Comparison of ENCODE assay signal across 9 mouse cellular contexts in the genomic region with DNA sequence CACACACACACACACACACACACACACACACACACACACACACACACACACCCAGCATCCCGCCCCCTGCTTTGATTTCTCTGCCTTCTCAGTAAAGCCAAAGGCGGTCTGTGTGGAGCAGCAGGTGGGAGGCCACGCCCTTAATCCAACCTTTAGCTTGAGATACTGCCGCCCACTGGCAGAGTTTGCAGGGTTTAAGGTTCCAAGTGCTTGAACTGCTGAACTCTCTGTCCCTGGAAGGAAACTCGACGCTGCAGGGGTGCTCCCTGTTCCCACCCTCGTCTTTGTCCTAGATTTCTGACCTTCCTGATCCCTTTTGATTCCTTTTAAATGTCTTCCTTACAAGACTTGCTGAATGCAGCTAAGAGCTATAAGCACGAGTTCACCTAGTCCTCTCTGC. TPM values are rescaled to one million over a fixed set of nuclear protein-coding genes. Genes with fewer than 3 reads are reported as not detected.
DNase-seq lines count a peak whose midpoint lies in the region; ATAC-seq and TF ChIP-seq lines count a peak whose summit lies in the region.
"Had no signal": no experiment of that assay in that cellular context is flagged by ENCODE, and none has a peak within 500 bp of the region (broad histone marks: within the 10 kb centered on the region; RNA-seq: fewer than 3 reads in every experiment).

No protein-coding gene starts in this region.

- no peak overlapping the region for H3K4me2 ChIP-seq in kidney, embryonic 15.5 days
- H3K4me2 ChIP-seq in kidney, postnatal 0 days (ENCODE audit: low read length), result no peak overlapping the region
- H3K4me2 ChIP-seq in stomach, postnatal 0 days (replicated peaks; ENCODE audit: low read depth), result no peak overlapping the region
- no peak overlapping the region for H3K4me2 ChIP-seq in midbrain, embryonic 16.5 days (ENCODE audit: low read length)

- TF ChIP-seq POLR2A in brain, embryonic 14.5 days (IDR thresholded peaks at IDR 0.05; ENCODE audit: borderline replicate concordance, extremely low read depth, insufficient read depth, insufficient read length, poor library complexity, severe bottlenecking), result no peak

- DNase-seq in kidney, adult 11 months, result peak; percentile 59
- peak; percentile 29 for DNase-seq in brain, embryonic 14.5 days (ENCODE audit: low read depth)
- peak; percentile 52 for DNase-seq in kidney, postnatal 0 days (ENCODE audit: low spot score)
- DNase-seq in stomach, postnatal 0 days (ENCODE audit: low spot score), result peak; percentile 77
- no peak for DNase-seq in left cerebral cortex, adult 11 months (ENCODE audit: low spot score)
- no peak for DNase-seq in layer of hippocampus, adult 8-10 months (ENCODE audit: low spot score in 2 of 2)

- H3K4me1 ChIP-seq in kidney, embryonic 15.5 days, result 0 out of 2 replicates have a peak, but pooled peaks cover 4% of the 10 kb centered on the region
- no peaks in the 10 kb centered on the region for H3K4me1 ChIP-seq in kidney, postnatal 0 days (replicated peaks; ENCODE audit: insufficient read depth, low read length)
- no peaks in the 10 kb centered on the region for H3K4me1 ChIP-seq in stomach, postnatal 0 days (replicated peaks; ENCODE audit: control insufficient read depth, insufficient read depth)
- no peaks in the 10 kb centered on the region for H3K4me1 ChIP-seq in midbrain, embryonic 16.5 days (ENCODE audit: control insufficient read depth, insufficient read depth, low read length)

- H3K27ac ChIP-seq in kidney, embryonic 15.5 days, result no peak overlapping the region
- no peak overlapping the region for H3K27ac ChIP-seq in kidney, postnatal 0 days
- 0 out of 2 replicates have a peak overlapping the region, but pooled peaks have one; percentile 25 for H3K27ac ChIP-seq in stomach, postnatal 0 days (replicated peaks)
- H3K27ac ChIP-seq in midbrain, embryonic 16.5 days (ENCODE audit: low read length), result no peak overlapping the region
- H3K27ac ChIP-seq: macrophage had no signal

- 27% methylated on average over 8 of the region's 8 CpGs for WGBS in kidney, embryonic 15.5 days
- 14% methylated on average over 8 of the region's 8 CpGs for WGBS in kidney, postnatal 0 days
- WGBS in stomach, postnatal 0 days, result 27% methylated on average over 7 of the region's 8 CpGs
- 9% methylated on average over 7 of the region's 8 CpGs for WGBS in midbrain, embryonic 16.5 days

- H3K36me3 ChIP-seq in kidney, embryonic 15.5 days, result no peaks in the 10 kb centered on the region
- H3K36me3 ChIP-seq in kidney, postnatal 0 days (ENCODE audit: insufficient read depth, low read length), result no peaks in the 10 kb centered on the region
- no peaks in the 10 kb centered on the region for H3K36me3 ChIP-seq in stomach, postnatal 0 days (ENCODE audit: control insufficient read depth, insufficient read depth, low read length)
- H3K36me3 ChIP-seq in midbrain, embryonic 16.5 days (ENCODE audit: control insufficient read depth, insufficient read depth, low read length), result no peaks in the 10 kb centered on the region

- H3K27me3 ChIP-seq in kidney, embryonic 15.5 days, result no peaks in the 10 kb centered on the region
- H3K27me3 ChIP-seq in kidney, postnatal 0 days (ENCODE audit: insufficient read depth, low read length), result no peaks in the 10 kb centered on the region
- no peaks in the 10 kb centered on the region for H3K27me3 ChIP-seq in stomach, postnatal 0 days (ENCODE audit: control insufficient read depth, insufficient read depth, low read length)
- H3K27me3 ChIP-seq in midbrain, embryonic 16.5 days (ENCODE audit: control insufficient read depth, insufficient read depth, low read depth, low read length), result no peaks in the 10 kb centered on the region

- H3K4me3 ChIP-seq in kidney, embryonic 15.5 days (replicated peaks), result no peak overlapping the region
- no peak overlapping the region for H3K4me3 ChIP-seq in kidney, postnatal 0 days (replicated peaks; ENCODE audit: low read depth, low read length)
- no peak overlapping the region for H3K4me3 ChIP-seq in stomach, postnatal 0 days (ENCODE audit: low read depth, low read length)
- no peak overlapping the region for H3K4me3 ChIP-seq in midbrain, embryonic 16.5 days (ENCODE audit: low read depth, low read length)

- no peak for TF ChIP-seq EP300 in stomach, postnatal 0 days (optimal IDR thresholded peaks at IDR 0.05)

- no peak overlapping the region for H3K9ac ChIP-seq in kidney, embryonic 15.5 days
- H3K9ac ChIP-seq in kidney, postnatal 0 days (ENCODE audit: low read depth, low read length), result no peak overlapping the region
- no peak overlapping the region for H3K9ac ChIP-seq in stomach, postnatal 0 days (ENCODE audit: low read length)
- H3K9ac ChIP-seq in midbrain, embryonic 16.5 days (ENCODE audit: low read depth, low read length), result no peak overlapping the region

- no peak for TF ChIP-seq CTCF in brain, embryonic 14.5 days (IDR thresholded peaks at IDR 0.05; ENCODE audit: borderline replicate concordance, extremely low read depth, insufficient read depth, insufficient read length)
- TF ChIP-seq CTCF in kidney, postnatal 0 days (IDR thresholded peaks at IDR 0.05; ENCODE audit: low read depth), result peak; percentile 52
- peak; percentile 56 for TF ChIP-seq CTCF in stomach, postnatal 0 days (IDR thresholded peaks at IDR 0.05; ENCODE audit: low read depth)

- H3K9me3 ChIP-seq in kidney, embryonic 15.5 days (replicated peaks), result no peaks in the 10 kb centered on the region
- H3K9me3 ChIP-seq in kidney, postnatal 0 days (replicated peaks; ENCODE audit: low read length), result no peaks in the 10 kb centered on the region
- no peaks in the 10 kb centered on the region for H3K9me3 ChIP-seq in stomach, postnatal 0 days (ENCODE audit: control insufficient read depth, low read length)
- no peaks in the 10 kb centered on the region for H3K9me3 ChIP-seq in midbrain, embryonic 16.5 days (replicated peaks; ENCODE audit: control insufficient read depth, low read length, poor library complexity, severe bottlenecking)

- ATAC-seq in kidney, embryonic 15.5 days (replicated peaks; ENCODE audit: low FRiP score), result no peak
- no peak for ATAC-seq in kidney, postnatal 0 days (replicated peaks; ENCODE audit: low FRiP score, low read depth)
- ATAC-seq in stomach, postnatal 0 days (ENCODE audit: low FRiP score, low TSS enrichment), result peak; percentile 86
- no peak for ATAC-seq in midbrain, embryonic 16.5 days

RNA-seq across cellular contexts. Expression of gene Map2k3, which starts 44.9 kb away (rescaled TPM):
- polyA plus RNA-seq in kidney, embryonic 15.5 days (2015; fragmentation: Nextera tagmentation; extraction: Ambion mirVana), result 117 and 127 TPM in 2 replicates
- polyA plus RNA-seq in brain, embryonic 14.5 days (2012; rRNA removed), result 14.7 and 17.3 TPM in 2 replicates
- 83.5 and 90.1 TPM in 2 replicates for polyA plus RNA-seq in kidney, postnatal 0 days (2015; fragmentation: Nextera tagmentation; extraction: Ambion mirVana)
- polyA plus RNA-seq in stomach, postnatal 0 days (2015; fragmentation: Nextera tagmentation; extraction: Ambion mirVana), result 105 and 108 TPM in 2 replicates
- 10 to 100 TPM; 12.8 to 19.8 (median 16.8) TPM for total RNA-seq in layer of hippocampus, adult 8-10 months (2022)
- polyA plus RNA-seq in midbrain, embryonic 16.5 days (2015; fragmentation: Nextera tagmentation; extraction: Ambion mirVana), result 27.1 and 29.5 TPM in 2 replicates

RNA-seq across cellular contexts. Expression of gene Kcnj12, which starts 45.6 kb away (rescaled TPM):
- 0.45 and 0.77 TPM in 2 replicates for polyA plus RNA-seq in kidney, embryonic 15.5 days (2015; fragmentation: Nextera tagmentation; extraction: Ambion mirVana)
- 4.4 and 7.3 TPM in 2 replicates for polyA plus RNA-seq in brain, embryonic 14.5 days (2012; rRNA removed)
- 0.17 and 0.24 TPM in 2 replicates for polyA plus RNA-seq in kidney, postnatal 0 days (2015; fragmentation: Nextera tagmentation; extraction: Ambion mirVana)
- 0.59 and 0.77 TPM in 2 replicates for polyA plus RNA-seq in stomach, postnatal 0 days (2015; fragmentation: Nextera tagmentation; extraction: Ambion mirVana)
- 1 to 10 TPM; 6.7 to 7.8 (median 7.4) TPM for total RNA-seq in layer of hippocampus, adult 8-10 months (2022)
- 3.8 TPM in 2 replicates for polyA plus RNA-seq in midbrain, embryonic 16.5 days (2015; fragmentation: Nextera tagmentation; extraction: Ambion mirVana)
- polyA plus RNA-seq: macrophage had no signal

Comparison
In these comparisons a context has a peak if more than half of its experiments do, and no peak if none do; other contexts are left out.
1. DNase-seq: peak in kidney, adult 11 months (single experiment), brain, embryonic 14.5 days (single experiment), kidney, postnatal 0 days (single experiment) and stomach, postnatal 0 days (single experiment); none in left cerebral cortex, adult 11 months (single experiment) and layer of hippocampus, adult 8-10 months (0 of 2).